Mouse (Mus musculus) kidney, embryonic 16.5 days (tissue): ENCODE measurements at regions not wholly inside any gene's neighbourhood (a gene's known extent, or its start where the extent isn't known, plus 50 kb on each side); places are given as distances from the start of the nearest gene placed in this dataset.

Source experiments
- ATAC-seq: fragments of 200-750 bp; cut with Nextera tagmentation; 2 replicates; pipeline ENCODE4 v1.8.0; 2017; ENCODE audit warnings: moderate TSS enrichment; ENCODE audit not compliant: low FRiP score, low TSS enrichment
- H3K27ac ChIP-seq: fragments of 300-500 bp; sonication (generic); 2 replicates; pipeline ENCODE4 v1.5.1; 2014; ENCODE audit warnings: low read length
- H3K27me3 ChIP-seq: fragments of 300-500 bp; sonication (generic); 2 replicates; pipeline ENCODE4 v1.6.1; 2014; ENCODE audit warnings: low read length, control low read depth, mixed read lengths; ENCODE audit not compliant: insufficient read depth
- H3K36me3 ChIP-seq: fragments of 300-500 bp; sonication (generic); 2 replicates; pipeline ENCODE4 v1.6.1; 2014; ENCODE audit warnings: low read length, control low read depth, mixed read lengths; ENCODE audit not compliant: insufficient read depth
- H3K4me1 ChIP-seq: fragments of 300-500 bp; sonication (generic); 2 replicates; pipeline ENCODE4 v1.6.1; 2014; ENCODE audit warnings: low read length, control low read depth, mixed read lengths; ENCODE audit not compliant: insufficient read depth
- H3K4me2 ChIP-seq: fragments of 300-500 bp; sonication (generic); replicated peaks from 2 replicates; pipeline ENCODE4 v1.6.1; 2014; ENCODE audit warnings: low read depth, low read length
- H3K4me3 ChIP-seq: fragments of 300-500 bp; sonication (generic); 2 replicates; pipeline ENCODE4 v1.5.1; 2014; ENCODE audit warnings: mild to moderate bottlenecking, low read length
- H3K9ac ChIP-seq: fragments of 300-500 bp; sonication (generic); replicated peaks from 2 replicates; pipeline ENCODE4 v1.6.1; 2014; ENCODE audit warnings: low read length
- H3K9me3 ChIP-seq: fragments of 300-500 bp; sonication (generic); 2 replicates; pipeline ENCODE4 v1.6.1; 2016; ENCODE audit warnings: low read length, control low read depth
- WGBS: fragments of 180-500 bp; shearing (Covaris S2); extraction: QIAGEN DNeasy Blood & Tissue Kit; methylation state at CpG from one replicate; pipeline ENCODE4 v1.1.7; 2014; 5-methylcytosine and 5-hydroxymethylcytosine counted together

DNA sequence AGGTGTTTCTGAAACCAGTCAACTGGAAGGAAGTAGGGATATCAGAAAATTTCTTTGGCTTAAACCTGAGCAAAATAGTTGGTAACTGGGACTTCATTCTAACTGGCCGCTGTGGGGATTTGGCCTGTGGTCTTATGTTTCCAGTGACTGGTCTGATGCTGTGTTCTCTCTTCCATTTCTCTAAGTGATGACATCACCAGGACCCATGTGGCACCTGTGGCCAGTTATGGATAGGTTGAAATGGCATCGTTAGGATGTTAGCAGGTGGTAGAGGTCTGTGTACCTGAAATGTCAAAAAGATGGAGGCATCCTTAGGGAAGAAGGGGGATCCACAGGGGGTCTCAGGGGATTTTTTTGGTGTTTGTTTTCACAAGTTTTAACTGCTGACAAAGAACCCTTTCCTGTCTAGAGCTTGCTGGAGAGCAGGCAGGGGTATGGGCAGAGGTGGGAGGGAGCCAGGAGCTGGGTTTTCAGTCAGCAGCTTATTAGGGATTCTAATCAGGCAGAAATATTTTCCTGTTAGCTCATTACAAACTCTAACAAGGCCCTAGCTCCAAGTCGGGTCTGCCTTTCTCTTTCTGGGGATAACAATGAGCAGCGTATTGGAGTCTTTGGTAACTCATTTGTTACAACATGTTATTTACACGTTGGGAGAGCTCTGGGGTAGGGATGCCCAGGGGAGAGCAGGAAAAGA lies 170.2 kb downstream of the Adck1 start:
- no peak overlapping the region for H3K4me2 ChIP-seq
- H3K4me3 ChIP-seq, result no peak overlapping the region
- no peaks in the 10 kb centered on the region for H3K36me3 ChIP-seq
- no peaks in the 10 kb centered on the region for H3K4me1 ChIP-seq
- H3K27me3 ChIP-seq, result no peaks in the 10 kb centered on the region
- no peak overlapping the region for H3K9ac ChIP-seq
- 76% methylated on average over 5 of the region's 5 CpGs for WGBS
- no peaks in the 10 kb centered on the region for H3K9me3 ChIP-seq
- no peak overlapping the region for H3K27ac ChIP-seq
- ATAC-seq, result no peak

GRCm38 (mm10) chr12:88532261-88532973 lies 172.1 kb downstream of the Adck1 start:
- no peak overlapping the region for H3K4me3 ChIP-seq
- H3K27me3 ChIP-seq, result no peaks in the 10 kb centered on the region
- H3K27ac ChIP-seq, result no peak overlapping the region
- no peaks in the 10 kb centered on the region for H3K9me3 ChIP-seq
- no peak overlapping the region for H3K4me2 ChIP-seq
- H3K4me1 ChIP-seq, result no peaks in the 10 kb centered on the region
- no peak overlapping the region for H3K9ac ChIP-seq
- ATAC-seq, result no peak
- H3K36me3 ChIP-seq, result no peaks in the 10 kb centered on the region
- WGBS, result 58% methylated on average over 8 of the region's 8 CpGs

GRCm38 (mm10) chr12:88551856-88552255 lies 170.8 kb upstream of the Nrxn3 start:
- 61% methylated on average over 1 of the region's 1 CpGs for WGBS

GRCm38 (mm10) chr12:88555475-88555874 lies 167.2 kb upstream of the Nrxn3 start:
- H3K27me3 ChIP-seq, result no peaks in the 10 kb centered on the region
- no peak for ATAC-seq
- H3K9ac ChIP-seq, result no peak overlapping the region
- WGBS, result 85% methylated on average over 2 of the region's 2 CpGs
- no peaks in the 10 kb centered on the region for H3K9me3 ChIP-seq
- H3K36me3 ChIP-seq, result no peaks in the 10 kb centered on the region
- no peak overlapping the region for H3K4me2 ChIP-seq
- no peak overlapping the region for H3K4me3 ChIP-seq
- H3K27ac ChIP-seq, result no peak overlapping the region
- no peaks in the 10 kb centered on the region for H3K4me1 ChIP-seq

More at GRCm38 (mm10) chr12:88551856-88552255, 170.8 kb upstream of the Nrxn3 start:
- Histone ChIP-seq H3K27ac (no peak overlapping the region), H3K9me3 (no peaks in the 10 kb centered on the region), H3K27me3 (no peaks in the 10 kb centered on the region), H3K4me2 (no peak overlapping the region), H3K9ac (no peak overlapping the region), H3K36me3 (no peaks in the 10 kb centered on the region), H3K4me3 (no peak overlapping the region), H3K4me1 (no peaks in the 10 kb centered on the region)
- no peak for ATAC-seq

DNA sequence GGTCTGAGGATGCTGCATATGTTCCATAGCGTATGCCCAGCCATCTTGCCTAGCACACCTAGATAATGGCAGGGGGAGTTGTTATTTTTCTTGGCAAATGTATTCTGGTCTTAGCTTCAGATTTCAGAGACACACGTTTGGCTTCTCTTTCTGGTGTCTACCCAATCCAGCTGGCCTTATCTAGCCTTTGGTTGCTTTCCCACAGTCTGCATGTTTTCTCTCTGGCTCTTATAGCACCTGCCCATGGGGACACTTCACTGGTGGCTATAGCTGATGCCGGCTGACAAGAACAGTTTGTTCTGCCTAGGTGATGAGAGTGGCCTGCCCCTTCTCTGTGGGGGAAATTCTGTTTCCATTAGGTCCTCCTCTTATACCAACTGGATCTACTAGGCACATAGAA lies 164.6 kb upstream of the Nrxn3 start:
- H3K4me1 ChIP-seq, result no peaks in the 10 kb centered on the region
- no peak overlapping the region for H3K4me2 ChIP-seq
- no peak overlapping the region for H3K27ac ChIP-seq
- no peak for ATAC-seq
- WGBS, result 69% methylated on average over 3 of the region's 3 CpGs
- H3K36me3 ChIP-seq, result no peaks in the 10 kb centered on the region
- H3K9me3 ChIP-seq, result no peaks in the 10 kb centered on the region
- no peak overlapping the region for H3K9ac ChIP-seq
- H3K27me3 ChIP-seq, result no peaks in the 10 kb centered on the region
- no peak overlapping the region for H3K4me3 ChIP-seq

- ATAC-seq, result peak; percentile 71
- no peaks in the 10 kb centered on the region for H3K9me3 ChIP-seq
- H3K4me3 ChIP-seq, result no peak overlapping the region
- 11% methylated on average over 8 of the region's 8 CpGs for WGBS
- no peaks in the 10 kb centered on the region for H3K4me1 ChIP-seq
- H3K9ac ChIP-seq, result no peak overlapping the region
- no peaks in the 10 kb centered on the region for H3K36me3 ChIP-seq
- H3K27ac ChIP-seq, result no peak overlapping the region
- H3K4me2 ChIP-seq, result no peak overlapping the region
- H3K27me3 ChIP-seq, result no peaks in the 10 kb centered on the region
Observed at GRCm38 (mm10) chr12:88579974-88580373, 142.7 kb upstream of the Nrxn3 start.

DNA sequence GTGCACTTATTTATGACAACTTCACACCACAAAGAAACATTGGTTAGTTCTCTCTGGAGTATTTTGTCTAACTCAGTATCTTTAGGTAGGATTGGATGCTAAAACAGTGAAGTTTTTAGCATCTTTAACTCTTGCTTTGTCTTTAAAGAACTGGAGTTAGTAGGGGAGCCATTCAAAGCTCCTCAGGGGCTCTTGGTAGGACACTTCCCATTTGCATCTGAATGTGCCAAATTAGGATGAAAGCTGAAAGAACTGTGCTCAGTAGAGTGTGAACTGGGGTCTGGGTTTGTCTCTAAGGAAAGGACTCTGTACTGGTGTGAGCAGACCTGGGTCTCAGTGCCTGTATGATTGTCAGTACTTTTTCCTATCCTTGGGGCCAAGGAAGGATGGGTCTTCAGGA lies 116.7 kb upstream of the Nrxn3 start:
- Histone ChIP-seq H3K27ac (no peak overlapping the region), H3K36me3 (no peaks in the 10 kb centered on the region)
- no peak for ATAC-seq

GRCm38 (mm10) chr12:88620084-88620483 lies 102.6 kb upstream of the Nrxn3 start:
- Histone ChIP-seq H3K4me2 (no peak overlapping the region), H3K4me1 (no peaks in the 10 kb centered on the region), H3K9ac (no peak overlapping the region), H3K4me3 (no peak overlapping the region), H3K9me3 (no peaks in the 10 kb centered on the region), H3K27ac (no peak overlapping the region), H3K27me3 (no peaks in the 10 kb centered on the region), H3K36me3 (no peaks in the 10 kb centered on the region)
- no peak for ATAC-seq
- 9% methylated on average over 2 of the region's 2 CpGs for WGBS

More for the DNA sequence above, 116.7 kb upstream of the Nrxn3 start:
- Histone ChIP-seq H3K9me3 (no peaks in the 10 kb centered on the region), H3K4me1 (no peaks in the 10 kb centered on the region), H3K27me3 (no peaks in the 10 kb centered on the region), H3K4me3 (no peak overlapping the region), H3K9ac (no peak overlapping the region), H3K4me2 (no peak overlapping the region)

DNA sequence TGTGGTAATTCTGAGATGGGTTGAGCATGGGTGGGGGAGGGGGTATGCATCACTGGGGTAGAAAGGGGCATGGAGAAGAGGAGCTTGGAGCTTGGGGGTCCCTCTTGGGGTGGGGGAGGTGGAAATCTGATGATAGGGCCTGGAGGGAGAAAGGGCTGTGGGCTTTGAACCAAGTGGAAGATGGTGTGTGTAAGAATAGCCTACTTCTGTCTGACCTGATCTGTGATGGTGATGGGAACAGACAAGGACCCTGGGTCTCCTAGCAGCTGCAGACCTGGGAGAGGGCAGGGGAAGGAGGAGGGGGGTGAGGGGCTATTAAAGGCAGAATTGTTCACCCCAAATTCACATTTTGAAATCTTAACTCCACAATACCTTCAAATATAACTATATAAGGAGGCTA lies 78.4 kb upstream of the Nrxn3 start:
- no peaks in the 10 kb centered on the region for H3K27me3 ChIP-seq
- no peaks in the 10 kb centered on the region for H3K36me3 ChIP-seq
- no peak overlapping the region for H3K9ac ChIP-seq
- H3K9me3 ChIP-seq, result no peaks in the 10 kb centered on the region
- no peak for ATAC-seq
- H3K27ac ChIP-seq, result no peak overlapping the region
- H3K4me1 ChIP-seq, result no peaks in the 10 kb centered on the region
- H3K4me3 ChIP-seq, result no peak overlapping the region
- H3K4me2 ChIP-seq, result no peak overlapping the region

GRCm38 (mm10) chr12:88652001-88652719 lies 70.5 kb upstream of the Nrxn3 start:
- ATAC-seq, result peak; percentile 91
- H3K27ac ChIP-seq, result peak overlapping the region; percentile 71

More at GRCm38 (mm10) chr12:88652001-88652719, 70.5 kb upstream of the Nrxn3 start:
- no peak overlapping the region for H3K4me3 ChIP-seq
- H3K9me3 ChIP-seq, result no peaks in the 10 kb centered on the region
- 56% methylated on average over 3 of the region's 3 CpGs for WGBS
- H3K4me1 ChIP-seq, result peaks cover 2% of the 10 kb centered on the region; the same call in 1 of the 2 replicates
- no peaks in the 10 kb centered on the region for H3K36me3 ChIP-seq
- H3K9ac ChIP-seq, result no peak overlapping the region
- no peaks in the 10 kb centered on the region for H3K27me3 ChIP-seq
- no peak overlapping the region for H3K4me2 ChIP-seq
